Mouse (Mus musculus) liver, embryonic 13.5 days (tissue): ENCODE measurements around the gene Ndufa7. TPM values are rescaled to one million over a fixed set of nuclear protein-coding genes. Genes with fewer than 3 reads are reported as not detected.
"Not testable (repeated sequence)": the region's sequence is repeated elsewhere in the genome, so short reads cannot be mapped to it uniquely, and the experiment has no call there.

Source experiments
- ATAC-seq: fragments of 200-750 bp; cut with Nextera tagmentation; 2 replicates; pipeline ENCODE4 v1.8.0; 2017; ENCODE audit warnings: low read depth, mild to moderate bottlenecking, moderate number of reproducible peaks, moderate library complexity
- DNase-seq: peaks from one replicate; pipeline ENCODE4 v3.0.0; 2022
- H3K27ac ChIP-seq: fragments of 300-500 bp; sonication (generic); 2 replicates; pipeline ENCODE4 v1.5.1; 2015; ENCODE audit warnings: moderate library complexity, mild to moderate bottlenecking, inconsistent platforms
- H3K27me3 ChIP-seq: fragments of 300-500 bp; sonication (generic); 2 replicates; pipeline ENCODE4 v1.6.1; 2015; ENCODE audit warnings: mild to moderate bottlenecking, inconsistent platforms
- H3K36me3 ChIP-seq: fragments of 300-500 bp; sonication (generic); 2 replicates; pipeline ENCODE4 v1.6.1; 2015; ENCODE audit warnings: mild to moderate bottlenecking, inconsistent platforms
- H3K4me1 ChIP-seq: fragments of 300-500 bp; sonication (generic); replicated peaks from 2 replicates; pipeline ENCODE4 v1.6.1; 2015; ENCODE audit warnings: inconsistent platforms
- H3K4me2 ChIP-seq: fragments of 300-500 bp; sonication (generic); 2 replicates; pipeline ENCODE4 v1.6.1; 2015; ENCODE audit warnings: inconsistent platforms, mild to moderate bottlenecking, moderate library complexity
- H3K4me3 ChIP-seq: fragments of 300-500 bp; sonication (generic); replicated peaks from 2 replicates; pipeline ENCODE4 v1.5.1; 2015; ENCODE audit warnings: mild to moderate bottlenecking, inconsistent platforms
- H3K9ac ChIP-seq: fragments of 300-500 bp; sonication (generic); 2 replicates; pipeline ENCODE4 v1.6.1; 2015; ENCODE audit warnings: mild to moderate bottlenecking, inconsistent platforms
- H3K9me3 ChIP-seq: fragments of 300-500 bp; sonication (generic); replicated peaks from 2 replicates; pipeline ENCODE4 v1.6.1; 2016; ENCODE audit warnings: inconsistent platforms
- WGBS: fragments of 180-500 bp; shearing (Covaris S2); methylation state at CpG from one replicate; pipeline ENCODE4 v1.1.7; 2015; ENCODE audit not compliant: insufficient replicate concordance; 5-methylcytosine and 5-hydroxymethylcytosine counted together
- microRNA-seq: library from miRNA; unstranded; fragments of <30 nt; microRNA quantifications from one replicate; pipeline ENCODE4, GENCODE M21; 2016
- polyA plus RNA-seq: library from polyadenylated mRNA; unstranded; fragments of >200 nt; fragmentation: Nextera tagmentation; extraction: Ambion mirVana; gene quantifications from 2 replicates; pipeline ENCODE4 v1.2.1, GENCODE M21; 2015

Ndufa7 gene
- polyA plus RNA-seq, 1 experiment from 2014 or later = 284 TPM

DNA sequence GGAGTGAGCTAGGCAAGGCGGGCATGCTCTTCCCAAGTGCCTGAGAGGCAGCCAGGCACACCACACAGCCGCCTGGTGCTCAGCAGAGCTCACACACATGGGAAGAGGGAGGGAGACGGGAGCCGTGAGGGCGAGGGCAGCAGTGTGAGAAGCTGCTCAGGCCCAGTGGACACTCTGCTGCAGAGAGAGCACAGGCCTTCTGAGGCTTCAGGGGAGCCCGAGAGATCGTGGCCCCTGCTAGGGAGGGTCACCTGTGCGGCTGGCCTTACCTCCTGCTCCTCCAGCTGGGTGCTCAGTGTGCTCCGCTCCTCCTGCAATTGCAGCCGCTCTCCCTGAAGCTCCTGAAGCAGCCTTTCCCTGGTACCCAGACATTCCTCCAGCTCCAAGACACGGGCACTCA lies 59.9 kb downstream of the Ndufa7 start:
- 95% methylated on average over 10 of the region's 11 CpGs for WGBS
- not testable (repeated sequence) for DNase-seq
- peaks cover 80% of the 10 kb centered on the region for H3K36me3 ChIP-seq

DNA sequence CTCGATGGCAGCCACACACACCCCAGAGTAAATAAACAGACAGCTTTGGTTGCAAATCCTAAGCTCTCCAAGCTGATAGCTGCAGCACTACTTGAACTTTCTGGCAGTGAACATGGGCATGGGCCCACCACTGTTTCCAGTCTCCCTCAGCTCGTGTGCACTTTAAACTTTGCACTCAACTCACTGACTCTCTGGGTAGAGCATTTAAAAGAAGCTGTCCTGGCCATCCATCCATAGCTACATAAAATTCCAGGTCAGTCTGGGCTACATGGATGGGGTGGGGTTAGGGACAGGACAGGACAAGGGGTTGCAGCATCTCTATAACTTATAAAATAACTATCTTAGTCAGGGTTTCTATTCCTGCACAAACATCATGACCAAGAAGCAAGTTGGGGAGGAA lies 63.4 kb downstream of the Ndufa7 start:
- Histone ChIP-seq H3K4me3 (peak overlapping the region; percentile 82), H3K9ac (peak overlapping the region; percentile 92; the same call in 1 of the 2 replicates), H3K36me3 (peaks cover 46% of the 10 kb centered on the region), H3K4me1 (peaks cover 27% of the 10 kb centered on the region), H3K4me2 (peak overlapping the region; percentile 76), H3K27ac (peak overlapping the region; percentile 43; the same call in 1 of the 2 replicates)
- not testable (repeated sequence) for ATAC-seq, DNase-seq, H3K9me3 ChIP-seq, H3K27me3 ChIP-seq
- WGBS = 32% methylated on average over 2 of the region's 2 CpGs

More for the DNA sequence above, 59.9 kb downstream of the Ndufa7 start:
- H3K4me1 ChIP-seq = peaks cover 24% of the 10 kb centered on the region
- H3K9ac ChIP-seq, H3K9me3 ChIP-seq, H3K27ac ChIP-seq, H3K4me3 ChIP-seq, H3K27me3 ChIP-seq, H3K4me2 ChIP-seq, ATAC-seq: not testable (repeated sequence)

Small RNA genes lying within 50 kb of the gene (microRNA-seq; reads per million reads assigned to microRNA genes)
- gene Gm27740 = not detected

Other genes with a start within 250 kb of the Ndufa7 start
- 22.2 and 24.2 TPM in 2 replicates for gene Zfp414, start 195.5 kb upstream of the Ndufa7 start, polyA plus RNA-seq
- gene Pram1, start 186.5 kb upstream of the Ndufa7 start, polyA plus RNA-seq = 0.63 and 0.76 TPM in 2 replicates
- gene Hnrnpm, start 137.7 kb upstream of the Ndufa7 start, polyA plus RNA-seq = 160 and 237 TPM in 2 replicates
- gene March2, start 105.9 kb upstream of the Ndufa7 start, polyA plus RNA-seq = 214 and 231 TPM in 2 replicates
- 117 and 123 TPM in 2 replicates for gene Rab11b, start 64.0 kb upstream of the Ndufa7 start, polyA plus RNA-seq
- 18.9 and 20.2 TPM in 2 replicates for gene Angptl4, start 42.7 kb upstream of the Ndufa7 start, polyA plus RNA-seq
- gene Kank3, start 14.1 kb upstream of the Ndufa7 start, polyA plus RNA-seq = 8.1 and 8.9 TPM in 2 replicates
- gene Rps28, start within 50 bp of the Ndufa7 start, polyA plus RNA-seq = 614 and 696 TPM in 2 replicates
- gene Cd320, start 18.5 kb downstream of the Ndufa7 start, polyA plus RNA-seq = 19.9 and 22.0 TPM in 2 replicates
- not detected in 2 replicates for gene Gm7029, start 49.3 kb downstream of the Ndufa7 start, polyA plus RNA-seq
- gene Kifc1, start 66.1 kb downstream of the Ndufa7 start, polyA plus RNA-seq = 6.9 and 7.6 TPM in 2 replicates
- gene Platr17, start 80.6 kb downstream of the Ndufa7 start, polyA plus RNA-seq = 0.60 and 0.91 TPM in 2 replicates
- gene Daxx, start 84.8 kb downstream of the Ndufa7 start, polyA plus RNA-seq = 25.5 and 27.6 TPM in 2 replicates
- gene Tapbp, start 91.3 kb downstream of the Ndufa7 start, polyA plus RNA-seq = 27.6 and 30.5 TPM in 2 replicates
- gene Zbtb22, start 91.3 kb downstream of the Ndufa7 start, polyA plus RNA-seq = 10.1 and 10.7 TPM in 2 replicates
- gene Rgl2, start 105.0 kb downstream of the Ndufa7 start, polyA plus RNA-seq = 7.1 and 7.4 TPM in 2 replicates
- gene Pfdn6, start 115.8 kb downstream of the Ndufa7 start, polyA plus RNA-seq = 153 and 157 TPM in 2 replicates
- 30.1 and 34.9 TPM in 2 replicates for gene Wdr46, start 116.1 kb downstream of the Ndufa7 start, polyA plus RNA-seq
- 2.3 and 2.5 TPM in 2 replicates for gene B3galt4, start 126.9 kb downstream of the Ndufa7 start, polyA plus RNA-seq
- 27.7 and 30.1 TPM in 2 replicates for gene Vps52, start 131.2 kb downstream of the Ndufa7 start, polyA plus RNA-seq
- gene Rps18, start 131.4 kb downstream of the Ndufa7 start, polyA plus RNA-seq = 1,343 and 1,499 TPM in 2 replicates
- 80.9 and 88.3 TPM in 2 replicates for gene H2-K1, start 175.8 kb downstream of the Ndufa7 start, polyA plus RNA-seq
- gene Ring1, start 200.1 kb downstream of the Ndufa7 start, polyA plus RNA-seq = 5.2 and 5.4 TPM in 2 replicates
- 25.2 and 25.7 TPM in 2 replicates for gene H2-Ke6, start 203.5 kb downstream of the Ndufa7 start, polyA plus RNA-seq
- gene Slc39a7, start 207.1 kb downstream of the Ndufa7 start, polyA plus RNA-seq = 71.7 and 76.7 TPM in 2 replicates
- gene Rxrb, start 207.2 kb downstream of the Ndufa7 start, polyA plus RNA-seq = 18.2 and 18.6 TPM in 2 replicates
- 0.32 and 0.54 TPM in 2 replicates for gene Col11a2, start 214.9 kb downstream of the Ndufa7 start, polyA plus RNA-seq